Mouse (Mus musculus) lung, postnatal 4 days (tissue): ENCODE results near the gene Tut1.
A peak's percentile ranks its signal among the peaks of the same experiment; 100 is the strongest.
"Not testable (repeated sequence)": the region's sequence is repeated elsewhere in the genome, so short reads cannot be mapped to it uniquely, and the experiment has no call there.

Source experiments
- DNase-seq, 2 experiments: peaks; one replicate each; pipeline ENCODE4 v3.0.0; 2021

The Tut1 gene

DNA sequence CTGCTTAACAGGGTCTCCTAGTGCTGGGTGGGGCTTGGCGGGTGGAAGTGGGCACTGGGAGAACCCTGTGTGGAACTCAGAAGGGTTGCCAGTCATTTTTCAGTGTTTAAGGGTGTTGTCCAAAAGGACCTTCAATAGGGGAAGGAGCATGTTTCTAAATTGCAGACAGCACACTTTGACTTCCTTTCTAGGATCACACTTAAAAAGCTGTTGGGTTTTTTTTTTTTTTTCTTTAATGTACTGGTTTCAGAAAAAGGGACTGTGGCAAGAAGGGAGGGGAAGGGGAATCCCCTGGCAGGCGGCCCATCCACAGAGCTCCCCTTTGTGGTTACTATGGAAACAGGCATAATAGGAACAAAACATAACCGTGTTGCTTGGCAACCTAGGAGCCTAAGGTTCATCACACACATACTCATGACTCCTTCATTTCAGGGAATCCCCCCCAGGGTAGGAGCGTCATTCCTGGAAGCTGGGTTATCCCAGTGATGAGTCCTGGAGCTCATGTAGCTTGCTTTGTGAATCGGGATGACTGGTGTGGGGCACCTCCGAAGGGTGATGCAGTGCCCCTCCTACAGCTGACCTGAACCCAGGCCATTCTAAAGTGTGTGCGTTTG, 30.7 kb downstream of the Tut1 start:
- DNase-seq = peak; percentile 87 to 92

- DNase-seq = peak in 1 of 2 experiments; percentile 42
These were observed 32.2 kb downstream of the Tut1 start for GRCm38 (mm10) chr19:8985891-8986290.

DNA sequence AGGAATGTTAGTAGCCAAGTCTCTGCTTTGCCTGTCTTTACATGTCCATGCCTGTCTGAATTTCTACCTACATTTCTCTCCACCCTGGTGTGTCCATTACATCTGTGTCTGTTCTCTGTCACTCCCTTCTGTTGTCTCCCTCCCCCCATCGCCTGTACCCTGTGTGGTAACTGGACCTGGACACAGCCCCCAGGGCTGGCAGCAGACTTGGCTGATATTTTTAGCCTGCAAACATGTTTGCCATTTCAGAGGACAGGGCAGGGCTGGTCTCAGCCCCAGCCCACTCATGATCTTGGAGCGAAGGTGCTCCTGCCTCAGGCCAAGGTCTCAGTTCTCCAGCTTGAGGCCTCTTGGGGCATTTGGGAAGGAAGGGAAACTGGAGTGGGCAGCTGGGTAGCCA, 34.2 kb downstream of the Tut1 start:
- DNase-seq = peak in 1 of 2 experiments; percentile 46

- DNase-seq = no peak
These were observed 34.9 kb downstream of the Tut1 start for GRCm38 (mm10) chr19:8988346-8989065.

DNA sequence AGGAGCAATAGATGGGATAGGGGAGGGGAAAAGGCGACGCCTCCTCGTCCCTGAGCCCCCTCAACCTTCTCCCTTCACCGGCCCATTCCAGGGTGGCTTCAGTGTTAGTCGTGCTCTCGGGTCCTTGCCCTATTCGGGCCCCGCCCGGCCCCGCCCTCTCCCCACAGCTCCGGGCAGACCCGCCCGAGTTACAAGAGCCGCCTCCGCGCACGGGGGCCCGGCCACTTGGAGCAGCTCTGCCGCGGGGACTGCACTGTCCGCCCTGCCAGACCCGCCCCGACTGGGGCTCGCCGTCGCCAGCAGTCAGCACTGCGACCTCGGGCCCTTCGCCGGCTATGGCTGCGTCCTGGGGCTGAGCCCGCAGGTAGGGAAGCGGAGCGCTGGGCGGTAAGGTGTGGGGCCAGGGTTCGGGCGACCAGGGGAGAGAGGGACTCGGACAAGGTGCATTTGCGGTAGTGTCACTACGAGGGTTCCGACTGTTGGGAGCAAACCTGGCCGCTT, 35.5 kb downstream of the Tut1 start, which contains the start of gene Ahnak:
Gene Ahnak (plus strand): TSS at position 219 of the 501 bp plus-strand sequence.
- DNase-seq = peak; percentile 88 to 92

- DNase-seq = peak; percentile 93 to 96
These were observed 36.2 kb downstream of the Tut1 start for GRCm38 (mm10) chr19:8989567-8990431.

DNA sequence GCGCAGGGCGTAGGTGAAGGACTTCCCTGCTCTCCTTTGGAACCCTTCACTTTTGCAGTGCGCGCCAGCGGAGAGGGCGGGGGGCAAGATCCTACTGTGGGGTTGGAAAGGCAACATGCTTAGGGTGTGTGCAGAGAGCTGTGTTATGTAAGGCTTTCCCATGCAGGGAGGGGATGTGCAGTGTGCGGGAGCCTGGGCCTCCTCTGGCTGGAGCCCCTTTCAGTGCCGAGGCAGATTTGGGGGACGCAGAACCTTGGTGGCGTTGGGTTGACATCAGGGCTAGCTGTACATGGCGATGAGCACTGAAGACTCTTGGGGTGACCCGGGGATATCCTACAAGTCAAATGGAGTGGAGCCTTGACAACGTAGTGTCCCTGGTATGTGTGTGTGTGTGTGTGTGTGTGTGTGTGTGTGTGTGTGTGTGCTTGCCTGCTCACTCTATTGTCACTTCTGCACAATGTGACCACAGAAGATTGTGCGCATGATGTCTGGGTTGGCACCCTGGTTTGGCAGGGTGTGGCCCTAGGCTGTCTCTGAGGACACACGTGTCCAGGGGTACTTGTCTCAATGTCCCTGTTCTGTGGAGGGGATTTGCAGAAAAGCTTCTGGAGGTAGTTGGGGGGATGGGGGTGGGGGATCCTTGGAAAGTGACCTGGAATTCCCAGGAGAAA, 36.9 kb downstream of the Tut1 start:
- DNase-seq = peak; percentile 51 to 53

GRCm38 (mm10) chr19:8991245-8991870, 37.7 kb downstream of the Tut1 start:
- DNase-seq = no peak

DNA sequence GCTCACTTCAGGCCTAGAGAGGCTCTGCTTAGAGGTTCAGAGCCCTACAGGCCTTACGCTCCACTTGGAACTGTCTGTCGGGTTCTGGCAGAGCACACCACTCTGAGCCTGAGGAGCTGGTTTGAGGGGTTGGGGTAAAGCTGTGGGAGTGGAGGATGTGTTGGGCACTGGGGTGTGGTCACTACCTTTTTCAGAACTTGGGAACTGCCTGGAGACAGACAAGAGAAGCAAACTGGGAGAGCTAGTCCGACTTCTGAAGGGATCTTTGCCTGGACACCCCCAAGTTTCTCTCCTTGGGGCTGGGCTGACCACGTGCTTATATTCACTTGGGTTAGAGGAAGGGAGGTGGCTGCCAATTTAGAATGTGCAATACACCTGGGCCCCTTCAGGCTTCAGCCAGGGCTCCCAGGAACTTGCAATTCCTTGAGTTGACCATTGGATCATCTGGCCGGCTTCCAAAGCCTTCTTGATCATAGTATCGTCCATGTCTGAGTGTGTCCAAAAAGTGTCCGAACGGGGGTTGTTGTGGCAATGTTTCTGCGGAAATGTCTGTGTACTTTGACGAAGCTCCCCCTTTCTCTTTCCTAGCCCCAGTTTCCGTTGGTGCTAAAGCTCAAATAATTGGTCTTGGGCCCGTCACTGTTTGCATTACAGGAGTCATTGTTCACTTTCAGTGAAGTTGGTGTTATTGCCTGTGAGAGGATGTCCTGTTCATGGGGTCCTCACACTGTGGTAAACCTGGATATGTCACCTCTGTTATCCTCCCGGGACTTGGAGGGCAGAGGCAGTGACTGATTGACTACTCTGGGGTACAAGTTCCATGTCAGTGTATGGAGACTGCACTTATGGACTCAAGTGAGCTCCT, 38.5 kb downstream of the Tut1 start:
- DNase-seq = peak; percentile 49 to 51

- DNase-seq = peak; percentile 89 to 93
These were observed 39.4 kb downstream of the Tut1 start for GRCm38 (mm10) chr19:8992769-8993624.

DNA sequence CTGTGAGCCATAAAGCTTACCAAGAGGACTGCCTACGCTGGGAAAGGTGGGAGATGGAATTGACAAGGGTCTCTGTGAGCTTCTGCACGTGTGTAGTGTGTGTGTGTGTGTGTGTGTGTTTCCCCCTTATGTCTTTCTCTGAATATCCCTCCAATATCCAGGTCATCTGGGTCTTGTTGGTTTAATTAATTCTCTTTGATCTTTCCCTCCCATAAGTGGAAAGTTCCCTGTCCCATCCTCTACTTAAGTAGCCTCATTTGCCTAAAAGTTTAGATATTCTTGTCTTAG, 39.9 kb downstream of the Tut1 start:
- DNase-seq = no peak

DNA sequence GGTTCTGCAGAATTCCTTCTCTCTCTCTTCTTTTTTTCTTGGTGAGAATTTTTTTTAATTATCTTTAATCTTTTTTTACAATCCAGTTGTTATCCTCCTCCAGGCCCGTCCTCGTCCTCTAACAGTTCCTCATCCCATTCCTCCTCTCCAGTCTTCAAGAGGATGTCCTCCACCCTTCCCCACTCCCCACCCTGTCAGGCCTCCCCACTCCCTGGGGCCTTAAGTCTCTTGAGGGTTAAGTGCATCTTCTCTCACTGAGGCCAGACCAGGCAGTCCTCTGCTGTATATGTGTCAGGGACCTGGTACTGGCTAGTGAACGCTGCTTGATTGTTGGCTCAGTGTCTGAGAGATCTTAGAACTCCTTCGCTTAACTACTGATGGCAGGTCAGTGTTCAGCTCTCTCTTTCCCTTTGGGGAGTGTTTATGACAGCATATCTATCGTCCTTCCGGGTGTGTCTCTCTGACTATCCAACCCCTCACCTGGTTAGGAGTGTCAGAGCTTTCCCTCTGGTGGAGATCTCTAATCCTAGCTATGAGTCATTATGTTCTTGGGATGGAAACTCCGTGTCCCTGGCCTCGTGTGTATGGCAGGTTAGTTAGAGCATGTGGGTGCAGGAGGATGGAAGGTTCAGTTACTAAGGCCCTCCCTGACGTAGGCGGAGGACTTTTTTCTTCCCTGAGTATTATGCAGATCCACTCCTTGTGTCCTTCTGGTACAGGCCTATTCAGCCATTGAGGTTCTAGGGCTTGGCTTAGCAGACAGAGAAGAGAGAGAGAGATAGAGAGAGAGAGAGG, 41.4 kb downstream of the Tut1 start:
- no peak for DNase-seq

DNA sequence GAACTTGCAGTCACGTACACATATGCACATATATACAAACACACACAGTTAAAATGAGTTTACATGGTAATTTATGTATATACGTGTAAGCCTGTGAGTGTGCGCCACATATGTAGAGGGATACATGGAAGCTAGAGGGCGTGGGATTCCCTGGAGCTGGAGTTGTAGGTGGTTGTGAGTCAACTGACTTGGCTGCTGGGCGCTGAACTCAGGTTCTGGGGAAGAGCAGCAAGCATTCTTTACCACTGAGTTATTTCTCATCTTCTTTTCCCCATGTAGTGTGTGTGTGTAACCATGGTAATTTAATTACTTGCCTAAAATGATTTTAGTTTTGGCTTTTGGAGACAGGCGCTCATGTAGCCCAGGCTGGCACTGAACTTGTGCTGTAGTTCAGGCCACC, 43.0 kb downstream of the Tut1 start:
- DNase-seq = no peak

- peak; percentile 91 to 95 for DNase-seq
These were observed 43.9 kb downstream of the Tut1 start for GRCm38 (mm10) chr19:8997546-8997945.

DNA sequence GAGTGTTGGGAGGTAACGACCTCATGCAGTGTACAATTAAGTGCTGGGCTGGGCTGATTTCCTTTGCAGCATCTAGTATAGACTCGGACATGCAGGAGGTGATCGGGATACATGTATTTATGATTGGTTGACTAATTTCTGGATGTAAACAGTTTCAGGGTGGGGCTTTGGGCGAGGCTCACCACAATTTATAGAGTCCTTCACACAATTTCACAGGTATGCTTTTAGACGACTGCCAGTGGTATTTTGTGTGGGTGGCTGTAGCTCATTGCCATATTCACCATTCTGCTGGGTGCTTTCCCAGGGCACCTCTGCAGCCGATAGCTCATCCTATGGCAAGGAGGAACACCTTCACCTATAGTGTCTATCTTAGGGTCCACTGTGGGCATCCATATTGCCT, 44.9 kb downstream of the Tut1 start:
- DNase-seq = peak in 1 of 2 experiments; percentile 11

GRCm38 (mm10) chr19:8999223-8999622, 45.6 kb downstream of the Tut1 start:
- peak in 1 of 2 experiments; percentile 5 for DNase-seq

- not testable (repeated sequence) for DNase-seq
These were observed 53.3 kb downstream of the Tut1 start for GRCm38 (mm10) chr19:9006915-9007314.
